Comparison of ENCODE assay signal across 13 mouse cellular contexts in genomic region chr4:72946369-72946981, GRCm38 (mm10).
DNase-seq lines count a peak whose midpoint lies in the region; ATAC-seq and TF ChIP-seq lines count a peak whose summit lies in the region.
"Had no signal": no experiment of that assay in that cellular context is flagged by ENCODE, and none has a peak within 500 bp of the region (broad histone marks: within the 10 kb centered on the region; RNA-seq: fewer than 3 reads in every experiment).

No protein-coding gene starts in this region.

- TF ChIP-seq CTCF in lung, adult 2 months (IDR thresholded peaks at IDR 0.05; ENCODE audit: insufficient read depth, low read length) = no peak

- H3K79me2 ChIP-seq in myocyte (ENCODE audit: control insufficient read depth, insufficient read depth) = no peaks in the 10 kb centered on the region

- no peak overlapping the region for H3K9ac ChIP-seq in heart, embryonic 11.5 days (ENCODE audit: low read depth, low read length)
- H3K9ac ChIP-seq: midbrain, embryonic 12.5 days had no signal

- no peaks in the 10 kb centered on the region for H3K27me3 ChIP-seq in myocyte (ENCODE audit: control insufficient read depth, insufficient read depth, insufficient read length)
- no peaks in the 10 kb centered on the region for H3K27me3 ChIP-seq in heart, embryonic 11.5 days (ENCODE audit: control insufficient read depth, insufficient read depth, low read length)
- H3K27me3 ChIP-seq: midbrain, embryonic 12.5 days had no signal

- no peak overlapping the region for H3K4me3 ChIP-seq in lung, adult 2 months (replicated peaks; ENCODE audit: extremely low read depth, low read depth, low read length)
- H3K4me3 ChIP-seq in myocyte = no peak overlapping the region
- no peak overlapping the region for H3K4me3 ChIP-seq in heart, embryonic 11.5 days (ENCODE audit: low read depth, low read length)
- H3K4me3 ChIP-seq: midbrain, embryonic 12.5 days had no signal

- no peaks in the 10 kb centered on the region for H3K4me1 ChIP-seq in lung, adult 2 months (ENCODE audit: control insufficient read depth, insufficient read depth, low read length)
- H3K4me1 ChIP-seq in heart, embryonic 11.5 days (ENCODE audit: control insufficient read depth, insufficient read depth, low read length) = no peaks in the 10 kb centered on the region
- H3K4me1 ChIP-seq: midbrain, embryonic 12.5 days had no signal

- H3K4me2 ChIP-seq in myocyte (ENCODE audit: low read depth) = peak overlapping the region; percentile 8
- H3K4me2 ChIP-seq in heart, embryonic 11.5 days = no peak overlapping the region
- H3K4me2 ChIP-seq: midbrain, embryonic 12.5 days had no signal

- H3K27ac ChIP-seq in heart, embryonic 11.5 days (ENCODE audit: low read depth, low read length) = no peak overlapping the region
- H3K27ac ChIP-seq: midbrain, embryonic 12.5 days had no signal

- H3ac ChIP-seq in myocyte (ENCODE audit: control insufficient read depth, insufficient read length) = no peak overlapping the region

- ATAC-seq in heart, embryonic 11.5 days (replicated peaks; ENCODE audit: insufficient number of reproducible peaks, low FRiP score, low TSS enrichment) = no peak
- ATAC-seq: intestine, postnatal 0 days had no signal

- H3K9me3 ChIP-seq in heart, embryonic 11.5 days (replicated peaks; ENCODE audit: control insufficient read depth, low read length) = no peaks in the 10 kb centered on the region
- H3K9me3 ChIP-seq: midbrain, embryonic 12.5 days had no signal

- DNase-seq in lung, adult 2 months = peak; percentile 2
- no peak for DNase-seq in lung, postnatal 14 days
- peak; percentile 24 for DNase-seq in embryo, embryonic 9.5 days (ENCODE audit: extremely low spot score)
- peak; percentile 38 for DNase-seq in kidney, postnatal 10 days
- DNase-seq in spleen, postnatal 36 days (ENCODE audit: low spot score in 2 of 2) = no peak
- DNase-seq in thymus, adult 18-20 months = no peak
- DNase-seq: cerebellum, adult 11 months; liver; thymus, postnatal 25 days had no signal

- no peak for TF ChIP-seq POLR2A in lung, adult 2 months (IDR thresholded peaks at IDR 0.05; ENCODE audit: borderline replicate concordance, extremely low read depth, low read depth, low read length)
- TF ChIP-seq POLR2A in myocyte (IDR thresholded peaks at IDR 0.05; ENCODE audit: insufficient read length, low read depth) = no peak

- no peaks in the 10 kb centered on the region for H3K36me3 ChIP-seq in myocyte (ENCODE audit: control insufficient read depth, insufficient read depth)
- H3K36me3 ChIP-seq in heart, embryonic 11.5 days (ENCODE audit: control insufficient read depth, insufficient read depth, low read length) = no peaks in the 10 kb centered on the region
- H3K36me3 ChIP-seq: midbrain, embryonic 12.5 days had no signal

- WGBS in lung, adult 2 months = 53% methylated on average over 7 of the region's 7 CpGs
- WGBS in heart, embryonic 11.5 days (ENCODE audit: insufficient replicate concordance) = 73% methylated on average over 7 of the region's 7 CpGs

TF ChIP-seq in myocyte, 11 proteins besides CTCF, POLR2A, EP300 and RAD21:
- no peak for TF ChIP-seq REST (IDR thresholded peaks at IDR 0.05; ENCODE audit: insufficient read depth, insufficient read length)
- no peak for TF ChIP-seq MYOG (IDR thresholded peaks at IDR 0.05; ENCODE audit: control insufficient read depth in 1 of 3, insufficient read depth in 1 of 3, insufficient read length in 2 of 3, low read depth in 2 of 3)

Comparison
In these comparisons a context has a peak if more than half of its experiments do, and no peak if none do; other contexts are left out.
1. DNase-seq: peak in lung, adult 2 months (single experiment), embryo, embryonic 9.5 days (single experiment) and kidney, postnatal 10 days (single experiment); none in lung, postnatal 14 days (single experiment), spleen, postnatal 36 days (0 of 2) and thymus, adult 18-20 months (0 of 2).